Mouse (Mus musculus): ENCODE data around the gene Ikzf4.

- TF ChIP-seq POLR2A (IDR thresholded peaks at IDR 0.05; ENCODE audit: extremely low read depth, insufficient read depth, low read length) = no peak
- TF ChIP-seq CTCF (IDR thresholded peaks at IDR 0.05; ENCODE audit: extremely low read depth, insufficient read depth, low read length) = no peak
Measured at GRCm38 (mm10) chr10:128639999-128640398, 5.8 kb downstream of the Ikzf4 start.
